Mouse (Mus musculus) spleen, adult 2 months (tissue): ENCODE data around the gene Tmf1. TPM values are rescaled to one million over a fixed set of nuclear protein-coding genes. Genes with fewer than 3 reads are reported as not detected.

Experiments used
- DNase-seq, 2 experiments: peaks; one replicate each; pipeline versions ENCODE4 v3.0.0 to v3.0.0-alpha.2; 2012 to 2021; ENCODE audit warnings: low spot score in 2 of 2, low read depth in 1 of 2
- H3K27ac ChIP-seq: fragments of 200-500 bp; 2 replicates; pipeline ENCODE4 v1.5.1; 2012; ENCODE audit warnings: low read length, inconsistent platforms; ENCODE audit not compliant: insufficient read depth
- H3K27me3 ChIP-seq: fragments of 200-500 bp; 2 replicates; pipeline ENCODE4 v1.6.1; 2012; ENCODE audit warnings: mild to moderate bottlenecking, moderate library complexity, low read length, inconsistent platforms; ENCODE audit not compliant: control insufficient read depth, insufficient read depth
- H3K36me3 ChIP-seq: fragments of 200-500 bp; 2 replicates; pipeline ENCODE4 v1.6.1; 2012; ENCODE audit warnings: mild to moderate bottlenecking, low read length, inconsistent platforms; ENCODE audit not compliant: control insufficient read depth, insufficient read depth
- H3K4me1 ChIP-seq: fragments of 200-500 bp; 2 replicates; pipeline ENCODE4 v1.6.1; 2011; ENCODE audit warnings: inconsistent platforms; ENCODE audit not compliant: control insufficient read depth, insufficient read depth, insufficient read length
- H3K4me3 ChIP-seq: fragments of 200-500 bp; 2 replicates; pipeline ENCODE4 v1.5.1; 2011; ENCODE audit warnings: mild to moderate bottlenecking, inconsistent platforms; ENCODE audit not compliant: insufficient read depth, insufficient read length; ENCODE audit errors: extremely low read depth
- CTCF ChIP-seq: fragments of 200-500 bp; IDR thresholded peaks from 2 replicates; pipeline ENCODE4 v1.5.1; 2011; ENCODE audit warnings: mild to moderate bottlenecking, inconsistent platforms; ENCODE audit not compliant: insufficient read depth, insufficient read length, insufficient replicate concordance; ENCODE audit errors: extremely low read depth
- POLR2A ChIP-seq: fragments of 200-500 bp; IDR thresholded peaks from 2 replicates; pipeline ENCODE4 v1.6.1; 2011; ENCODE audit warnings: low read depth, low read length, inconsistent platforms
- whole genome bisulfite sequencing: fragments of 180-500 bp; shearing (Covaris S2); methylation state at CpG from one replicate; pipeline ENCODE4 v1.1.7; 2018; 5-methylcytosine and 5-hydroxymethylcytosine counted together
- polyA plus RNA-seq: library from polyadenylated mRNA; depleted of rRNA; stranded (reverse); fragments of >200 nt; gene quantifications from 2 replicates; pipeline ENCODE4 v1.2.3, GENCODE M21; 2012

The Tmf1 gene
- polyA plus RNA-seq, 1 experiment, result 2.4 TPM

GRCm38 (mm10) chr6:97222321-97222720 is 43.4 kb upstream of the Tmf1 start:
- no peak for DNase-seq
- Histone ChIP-seq H3K4me1 (peaks cover 24% of the 10 kb centered on the region; the same call in 1 of the 2 replicates), H3K27me3 (no peaks in the 10 kb centered on the region), H3K4me3 (no peak overlapping the region), H3K27ac (peak overlapping the region; percentile 82), H3K36me3 (peaks cover 2% of the 10 kb centered on the region)
- WGBS, result 25% methylated on average over 6 of the region's 6 CpGs
- TF ChIP-seq POLR2A (no peak), CTCF (no peak)

DNA sequence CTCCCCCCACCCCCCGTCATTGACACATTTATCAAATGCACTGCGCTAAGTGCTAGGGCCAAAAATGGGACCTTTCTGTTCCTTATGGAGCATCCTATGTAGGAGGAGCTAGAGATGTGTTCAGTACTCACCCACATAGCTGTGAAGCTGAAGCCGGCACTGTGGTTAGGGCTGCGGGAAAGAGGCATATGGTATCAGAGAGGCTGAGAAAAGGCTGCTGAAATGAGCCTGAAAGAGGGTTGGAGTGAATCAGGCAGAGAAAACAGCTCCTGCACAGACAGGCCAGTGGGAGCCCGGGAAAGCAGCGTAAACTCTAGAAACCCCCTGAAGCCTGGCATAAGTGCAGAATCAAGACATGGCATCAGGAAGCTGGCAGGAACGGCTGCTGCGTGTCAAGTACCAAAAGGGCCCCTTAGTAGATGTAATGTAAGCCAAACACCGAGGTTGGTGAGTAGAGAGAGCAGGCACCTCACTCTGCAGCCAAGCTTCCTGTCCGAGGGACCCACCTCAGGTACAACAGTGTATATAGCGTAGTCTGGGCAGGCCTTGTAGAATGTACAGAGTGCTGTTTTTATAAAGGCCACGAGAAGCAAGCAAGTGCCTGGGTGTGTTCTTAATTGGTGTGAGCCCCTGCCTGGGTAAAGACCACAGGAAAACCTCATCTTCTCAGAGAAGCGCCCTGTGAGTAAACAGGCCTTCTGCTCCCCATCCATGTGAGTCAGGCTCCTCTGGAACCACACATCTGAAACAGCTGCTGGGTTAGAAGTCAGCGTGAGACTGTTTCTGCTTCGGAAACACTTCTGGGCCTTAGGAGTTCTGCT is 42.5 kb upstream of the Tmf1 start:
- TF ChIP-seq CTCF (no peak), POLR2A (no peak)
- Histone ChIP-seq H3K4me3 (no peak overlapping the region), H3K27ac (peak overlapping the region; percentile 82), H3K36me3 (peaks cover 2% of the 10 kb centered on the region), H3K27me3 (no peaks in the 10 kb centered on the region), H3K4me1 (peaks cover 24% of the 10 kb centered on the region; the same call in 1 of the 2 replicates)
- no peak for DNase-seq
- WGBS, result 34% methylated on average over 15 of the region's 15 CpGs

- H3K27ac ChIP-seq, result no peak overlapping the region
- 89% methylated on average over 3 of the region's 5 CpGs for WGBS
- H3K4me1 ChIP-seq, result peaks cover 24% of the 10 kb centered on the region; the same call in 1 of the 2 replicates
- no peak for DNase-seq
- H3K36me3 ChIP-seq, result no peaks in the 10 kb centered on the region; the same call in 1 of the 2 replicates
- H3K4me3 ChIP-seq, result no peak overlapping the region
- H3K27me3 ChIP-seq, result no peaks in the 10 kb centered on the region
- no peak for TF ChIP-seq POLR2A
- no peak for TF ChIP-seq CTCF
These were observed 41.8 kb upstream of the Tmf1 start for GRCm38 (mm10) chr6:97220672-97221071.

GRCm38 (mm10) chr6:97216154-97216821 is 37.4 kb upstream of the Tmf1 start:
- Histone ChIP-seq H3K27me3 (no peaks in the 10 kb centered on the region), H3K4me1 (peaks cover 20% of the 10 kb centered on the region; the same call in 1 of the 2 replicates), H3K4me3 (no peak overlapping the region), H3K36me3 (peaks cover 2% of the 10 kb centered on the region; the same call in 1 of the 2 replicates), H3K27ac (no peak overlapping the region)
- DNase-seq, result no peak
- 71% methylated on average over 4 of the region's 4 CpGs for whole genome bisulfite sequencing
- TF ChIP-seq POLR2A, result no peak
- TF ChIP-seq CTCF, result no peak

DNA sequence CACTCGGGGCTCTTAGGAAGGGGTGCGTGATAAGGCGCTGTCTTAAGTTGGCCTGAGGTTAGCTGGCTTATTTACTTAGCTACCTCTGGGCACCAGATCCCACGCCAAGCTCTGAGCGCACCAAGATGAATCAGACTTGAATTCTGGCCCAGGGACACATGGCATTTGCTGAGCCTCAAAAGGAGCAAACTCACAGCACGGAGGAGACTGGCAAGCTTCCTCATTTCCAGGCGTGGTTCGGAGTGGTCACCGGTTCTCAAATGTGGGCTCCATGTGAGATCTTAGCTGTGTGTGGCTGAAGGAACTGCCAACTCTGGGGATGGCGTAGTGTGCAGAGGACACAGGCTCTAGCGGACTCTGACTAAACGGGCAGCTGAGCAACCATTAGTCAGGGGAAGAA is 33.1 kb upstream of the Tmf1 start:
- H3K4me1 ChIP-seq, result peaks cover 15% of the 10 kb centered on the region; the same call in 1 of the 2 replicates
- H3K27me3 ChIP-seq, result no peaks in the 10 kb centered on the region

GRCm38 (mm10) chr6:97210962-97211601 is 32.2 kb upstream of the Tmf1 start:
- Histone ChIP-seq H3K36me3 (peaks cover 2% of the 10 kb centered on the region; the same call in 1 of the 2 replicates), H3K27ac (peak overlapping the region; percentile 83), H3K4me1 (peaks cover 15% of the 10 kb centered on the region; the same call in 1 of the 2 replicates), H3K27me3 (no peaks in the 10 kb centered on the region), H3K4me3 (peak overlapping the region; percentile 63)
- WGBS, result under 1% methylated on average over 22 of the region's 22 CpGs
- peak; percentile 28; the same call in 1 of the 2 replicates for TF ChIP-seq POLR2A
- TF ChIP-seq CTCF, result no peak
- peak in 1 of 2 experiments; percentile 40 for DNase-seq

More for the DNA sequence above, 33.1 kb upstream of the Tmf1 start:
- Histone ChIP-seq H3K27ac (peak overlapping the region; percentile 71), H3K36me3 (peaks cover 2% of the 10 kb centered on the region; the same call in 1 of the 2 replicates), H3K4me3 (peak overlapping the region; percentile 61)
- peak in 1 of 2 experiments; percentile 25 for DNase-seq
- TF ChIP-seq POLR2A (no peak; the same call in 1 of the 2 replicates), CTCF (no peak)
- WGBS, result 6% methylated on average over 12 of the region's 12 CpGs
